Mouse (Mus musculus) fibroblast of lung, adult 2 months (primary cell): ENCODE data around the gene Cactin.

Experiments
- DNase-seq: peaks from one replicate; pipeline ENCODE4 v3.0.0-alpha.2; 2011; ENCODE audit warnings: low read depth

Cactin gene

GRCm38 (mm10) chr10:81319330-81319699 is 1.6 kb upstream of the Cactin start:
- DNase-seq, result no peak

GRCm38 (mm10) chr10:81319741-81320549 is 958 bp upstream of the Cactin start:
- DNase-seq, result no peak

- DNase-seq, result no peak
Measured at GRCm38 (mm10) chr10:81321436-81321835, 533 bp downstream of the Cactin start.

- no peak for DNase-seq
Measured at GRCm38 (mm10) chr10:81322444-81322843, 1.5 kb downstream of the Cactin start.

- DNase-seq, result no peak
Measured at GRCm38 (mm10) chr10:81323141-81323775, 2.4 kb downstream of the Cactin start.

GRCm38 (mm10) chr10:81323791-81324530 is 3.1 kb downstream of the Cactin start:
- no peak for DNase-seq

- no peak for DNase-seq
Measured at GRCm38 (mm10) chr10:81325176-81325575, 4.3 kb downstream of the Cactin start.

- DNase-seq, result no peak
Measured at GRCm38 (mm10) chr10:81325781-81326180, 4.9 kb downstream of the Cactin start.

- DNase-seq, result no peak
Measured at GRCm38 (mm10) chr10:81326858-81327257, 6.0 kb downstream of the Cactin start.

- DNase-seq, result no peak
Measured at GRCm38 (mm10) chr10:81327959-81328358, 7.1 kb downstream of the Cactin start.

- DNase-seq, result no peak
Measured at GRCm38 (mm10) chr10:81328386-81328785, 7.5 kb downstream of the Cactin start, which contains the start of gene Tbxa2r. Tbxa2r (plus strand) TSS chr10:81328731.

- DNase-seq, result peak; percentile 46
Measured at GRCm38 (mm10) chr10:81329194-81329975, 8.5 kb downstream of the Cactin start.

- no peak for DNase-seq
Measured at GRCm38 (mm10) chr10:81330007-81330406, 9.1 kb downstream of the Cactin start.

- no peak for DNase-seq
Measured at GRCm38 (mm10) chr10:81332277-81332676, 11.4 kb downstream of the Cactin start.

- DNase-seq, result no peak
Measured at GRCm38 (mm10) chr10:81334324-81334723, 13.4 kb downstream of the Cactin start.

GRCm38 (mm10) chr10:81335393-81336340 is 14.8 kb downstream of the Cactin start:
- no peak for DNase-seq

- DNase-seq, result no peak
Measured at GRCm38 (mm10) chr10:81336558-81336957, 15.7 kb downstream of the Cactin start.

GRCm38 (mm10) chr10:81340551-81341332 is 19.8 kb downstream of the Cactin start:
- DNase-seq, result no peak

GRCm38 (mm10) chr10:81341333-81341949 is 20.5 kb downstream of the Cactin start:
- DNase-seq, result no peak
